Comparison of ENCODE assay signal across 9 mouse cellular contexts in the genomic region with DNA sequence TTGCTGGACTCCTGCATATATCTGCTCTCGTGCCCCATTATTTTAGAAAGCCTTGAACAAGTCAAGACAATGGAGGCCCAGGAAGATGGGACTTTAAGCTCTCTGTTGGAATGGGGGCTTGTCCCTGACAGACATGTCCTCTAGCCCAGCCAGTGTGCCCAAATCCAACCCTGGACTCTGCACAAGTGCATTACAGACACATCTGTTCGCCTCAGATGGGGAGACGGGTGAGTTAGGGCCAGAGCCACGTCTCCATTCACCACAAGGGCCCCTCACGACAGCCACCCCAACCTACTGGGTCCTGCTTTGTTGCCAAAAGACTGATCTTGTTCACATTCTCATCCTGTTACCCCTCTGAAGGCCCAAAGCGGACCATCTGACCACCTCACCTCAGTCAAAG. TPM values are rescaled to one million over a fixed set of nuclear protein-coding genes. Genes with fewer than 3 reads are reported as not detected.
"Had no signal": no experiment of that assay in that cellular context is flagged by ENCODE, and none has a peak within 500 bp of the region (broad histone marks: within the 10 kb centered on the region; RNA-seq: fewer than 3 reads in every experiment).

No protein-coding gene starts in this region.

- H3K9me3 ChIP-seq: limb, embryonic 13.5 days; midbrain, embryonic 12.5 days had no signal

- H3K27me3 ChIP-seq: limb, embryonic 13.5 days; midbrain, embryonic 12.5 days had no signal

- H3K27ac ChIP-seq: liver, embryonic 14.5 days; midbrain, embryonic 12.5 days had no signal

- H3K4me1 ChIP-seq: limb, embryonic 13.5 days; midbrain, embryonic 12.5 days had no signal

- DNase-seq: lung, adult 18-20 months; right cerebral cortex, postnatal 14 days; thymus, postnatal 4 days had no signal

- ATAC-seq: midbrain, embryonic 16.5 days had no signal

- H3K4me3 ChIP-seq: limb, embryonic 13.5 days; midbrain, embryonic 12.5 days had no signal

- H3K9ac ChIP-seq: liver, embryonic 14.5 days had no signal

- H3K4me2 ChIP-seq: limb, embryonic 13.5 days; midbrain, embryonic 12.5 days had no signal

RNA-seq across cellular contexts. Expression of a gene that starts 13.7 kb away (rescaled TPM):
- total RNA-seq: megakaryocyte-erythroid progenitor cell, adult 5-6 weeks had no signal

RNA-seq across cellular contexts. Expression of a gene that starts 23.6 kb away (rescaled TPM):
- total RNA-seq: liver, adult 2 months; megakaryocyte-erythroid progenitor cell, adult 5-6 weeks had no signal

RNA-seq across cellular contexts. Expression of a gene that starts 40.1 kb away (rescaled TPM):
- total RNA-seq: liver, adult 2 months had no signal
